Mouse (Mus musculus) B cell, adult 2 months (primary cell): Measurements from ENCODE around the gene Kat6b.
A peak's percentile ranks its signal among the peaks of the same experiment; 100 is the strongest.

ENCODE experiments used
- DNase-seq, 2 experiments: peaks; one replicate each; pipeline ENCODE4 v3.0.0; 2022

The Kat6b gene

GRCm38 (mm10) chr14:21523851-21524441 lies 42.7 kb downstream of the Kat6b start:
- no peak for DNase-seq

GRCm38 (mm10) chr14:21525674-21526073 lies 44.4 kb downstream of the Kat6b start:
- no peak for DNase-seq

- no peak for DNase-seq
These were observed 52.3 kb downstream of the Kat6b start for GRCm38 (mm10) chr14:21533566-21533965.

GRCm38 (mm10) chr14:21534066-21534465 lies 52.8 kb downstream of the Kat6b start:
- DNase-seq = no peak

- no peak for DNase-seq
These were observed 53.5 kb downstream of the Kat6b start for GRCm38 (mm10) chr14:21534542-21535272.

- no peak for DNase-seq
These were observed 55.4 kb downstream of the Kat6b start for GRCm38 (mm10) chr14:21536485-21537181.

GRCm38 (mm10) chr14:21537838-21538237 lies 56.6 kb downstream of the Kat6b start:
- no peak for DNase-seq

- no peak for DNase-seq
These were observed 58.5 kb downstream of the Kat6b start for GRCm38 (mm10) chr14:21539731-21540130.

- no peak for DNase-seq
These were observed 59.1 kb downstream of the Kat6b start for GRCm38 (mm10) chr14:21540361-21540760.

- no peak for DNase-seq
These were observed 64.3 kb downstream of the Kat6b start for GRCm38 (mm10) chr14:21545529-21545928.

GRCm38 (mm10) chr14:21546351-21546750 lies 65.1 kb downstream of the Kat6b start:
- no peak for DNase-seq

- no peak for DNase-seq
These were observed 66.1 kb downstream of the Kat6b start for GRCm38 (mm10) chr14:21547297-21547696.

GRCm38 (mm10) chr14:21547965-21548364 lies 66.7 kb downstream of the Kat6b start:
- no peak for DNase-seq

GRCm38 (mm10) chr14:21548952-21549607 lies 67.8 kb downstream of the Kat6b start:
- no peak for DNase-seq

GRCm38 (mm10) chr14:21549608-21550115 lies 68.4 kb downstream of the Kat6b start:
- DNase-seq = no peak

- no peak for DNase-seq
These were observed 69.3 kb downstream of the Kat6b start for GRCm38 (mm10) chr14:21550576-21550975.

GRCm38 (mm10) chr14:21551655-21552054 lies 70.4 kb downstream of the Kat6b start:
- no peak for DNase-seq

- no peak for DNase-seq
These were observed 71.7 kb downstream of the Kat6b start for GRCm38 (mm10) chr14:21552958-21553357.

GRCm38 (mm10) chr14:21554046-21554445 lies 72.8 kb downstream of the Kat6b start:
- no peak for DNase-seq

- no peak for DNase-seq
These were observed 77.4 kb downstream of the Kat6b start for GRCm38 (mm10) chr14:21558440-21559131.

- peak in 1 of 2 experiments; percentile 4 for DNase-seq
These were observed 78.2 kb downstream of the Kat6b start for GRCm38 (mm10) chr14:21559447-21559846.

- no peak for DNase-seq
These were observed 79.4 kb downstream of the Kat6b start for GRCm38 (mm10) chr14:21560481-21561209.
